8 mouse cellular contexts compared by ENCODE assay signal in the genomic region with DNA sequence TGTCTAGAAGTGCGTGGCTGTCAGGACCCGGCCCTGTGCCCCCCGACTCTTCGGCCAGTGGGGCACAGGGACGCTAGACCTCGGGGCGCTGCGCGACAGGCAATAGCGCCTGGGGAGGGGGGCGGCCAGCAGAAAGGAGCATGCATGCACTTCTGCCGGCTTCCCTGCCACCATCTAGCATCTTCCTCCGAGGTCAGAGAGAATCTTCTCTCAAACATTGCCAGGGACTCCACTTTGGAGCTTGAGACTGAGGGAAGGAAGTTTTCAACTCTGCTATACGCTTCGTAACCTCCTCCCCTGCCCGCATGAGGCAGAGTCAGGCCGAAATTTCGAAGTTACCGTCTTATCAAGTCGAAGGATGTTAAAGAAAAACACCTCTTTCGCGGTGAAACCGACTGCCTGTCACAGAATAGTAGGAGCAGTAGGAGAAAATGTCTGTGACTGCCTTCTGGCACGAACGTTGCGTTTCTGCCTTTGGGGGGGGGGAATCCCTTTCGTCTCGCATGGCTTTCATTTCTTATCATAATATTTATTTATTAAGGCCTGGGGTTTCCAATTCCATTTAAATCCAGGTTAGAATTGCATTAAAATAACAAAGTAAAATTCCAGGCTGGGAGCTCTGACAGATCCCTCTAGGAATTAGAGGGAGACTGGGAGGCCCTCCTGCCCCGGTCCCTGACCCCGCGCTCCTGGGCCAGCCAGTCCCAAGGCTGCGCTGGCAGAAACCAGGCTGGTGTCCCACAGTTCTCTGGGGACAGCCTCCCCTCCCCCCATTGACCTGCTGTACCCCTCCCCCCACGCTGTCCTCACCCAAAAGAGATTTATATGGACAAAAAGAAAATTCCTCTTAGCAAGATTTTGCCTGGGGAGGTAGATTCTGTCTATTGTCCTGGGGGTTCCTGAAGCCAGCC. TPM values are rescaled to one million over a fixed set of nuclear protein-coding genes. Genes with fewer than 3 reads are reported as not detected.
DNase-seq lines count a peak whose midpoint lies in the region; ATAC-seq lines count a peak whose summit lies in the region.

No protein-coding gene starts in this region.

- H3K9me3 ChIP-seq in liver, embryonic 11.5 days (ENCODE audit: control insufficient read depth, low read length), result no peaks in the 10 kb centered on the region
- H3K9me3 ChIP-seq in intestine, embryonic 15.5 days, result no peaks in the 10 kb centered on the region
- H3K9me3 ChIP-seq in neural tube, embryonic 13.5 days, result no peaks in the 10 kb centered on the region

- no peaks in the 10 kb centered on the region for H3K36me3 ChIP-seq in liver, embryonic 11.5 days (ENCODE audit: control insufficient read depth, insufficient read depth, low read length)
- no peaks in the 10 kb centered on the region for H3K36me3 ChIP-seq in intestine, embryonic 15.5 days
- no peaks in the 10 kb centered on the region for H3K36me3 ChIP-seq in neural tube, embryonic 13.5 days

- H3K27me3 ChIP-seq in liver, embryonic 11.5 days (replicated peaks; ENCODE audit: control insufficient read depth, insufficient read depth, low read length), result peaks cover 80% of the 10 kb centered on the region
- peaks cover 13% of the 10 kb centered on the region for H3K27me3 ChIP-seq in intestine, embryonic 15.5 days (replicated peaks)
- 0 out of 2 replicates have a peak, but pooled peaks cover 10% of the 10 kb centered on the region for H3K27me3 ChIP-seq in neural tube, embryonic 13.5 days

- 2% methylated on average over 33 of the region's 33 CpGs for WGBS in liver, embryonic 11.5 days
- 4% methylated on average over 33 of the region's 33 CpGs for WGBS in intestine, embryonic 15.5 days
- WGBS in neural tube, embryonic 13.5 days, result 1% methylated on average over 27 of the region's 33 CpGs

- peak overlapping the region; percentile 66 for H3K4me3 ChIP-seq in liver, embryonic 11.5 days (ENCODE audit: low read depth, low read length)
- peak overlapping the region; percentile 67 for H3K4me3 ChIP-seq in intestine, embryonic 15.5 days (replicated peaks)
- peak overlapping the region; percentile 76 for H3K4me3 ChIP-seq in neural tube, embryonic 13.5 days

- peak overlapping the region; percentile 73; the same call in 1 of the 2 replicates for H3K27ac ChIP-seq in liver, embryonic 11.5 days (ENCODE audit: low read depth, low read length)
- peak overlapping the region; percentile 30; the same call in 1 of the 2 replicates for H3K27ac ChIP-seq in intestine, embryonic 15.5 days
- peak overlapping the region; percentile 93 for H3K27ac ChIP-seq in neural tube, embryonic 13.5 days (replicated peaks)

- ATAC-seq in liver, embryonic 11.5 days (replicated peaks; ENCODE audit: low FRiP score), result no peak
- no peak for ATAC-seq in intestine, embryonic 15.5 days
- no peak; the same call in 1 of the 2 replicates for ATAC-seq in neural tube, embryonic 13.5 days (ENCODE audit: low read depth)

- H3K9ac ChIP-seq in liver, embryonic 11.5 days (ENCODE audit: low read depth, low read length), result peak overlapping the region; percentile 46
- H3K9ac ChIP-seq in intestine, embryonic 15.5 days, result peak overlapping the region; percentile 66
- peak overlapping the region; percentile 91 for H3K9ac ChIP-seq in neural tube, embryonic 13.5 days

- H3K4me1 ChIP-seq in liver, embryonic 11.5 days (replicated peaks; ENCODE audit: control insufficient read depth, insufficient read depth, low read length), result peaks cover 50% of the 10 kb centered on the region
- H3K4me1 ChIP-seq in intestine, embryonic 15.5 days (replicated peaks), result peaks cover 30% of the 10 kb centered on the region
- H3K4me1 ChIP-seq in neural tube, embryonic 13.5 days (replicated peaks), result peaks cover 73% of the 10 kb centered on the region

- peak overlapping the region; percentile 83 for H3K4me2 ChIP-seq in liver, embryonic 11.5 days
- H3K4me2 ChIP-seq in intestine, embryonic 15.5 days (replicated peaks), result peak overlapping the region; percentile 99
- peak overlapping the region; percentile 81 for H3K4me2 ChIP-seq in neural tube, embryonic 13.5 days

- peak; percentile 54 for DNase-seq in liver, embryonic 11.5 days (ENCODE audit: low spot score)
- DNase-seq in liver, result no peak
- DNase-seq in embryo, embryonic 9.5 days (ENCODE audit: extremely low spot score), result peak; percentile 56
- no peak for DNase-seq in cerebellum, postnatal 14 days
- no peak for DNase-seq in cerebellum, adult 8-10 months
- DNase-seq in frontal cortex, postnatal 10 days (ENCODE audit: low spot score in 2 of 2), result no peak

RNA-seq across cellular contexts. Expression of a gene that starts 1.0 kb away (rescaled TPM):
- polyA plus RNA-seq in liver, embryonic 11.5 days (2014; fragmentation: Nextera tagmentation; extraction: Ambion mirVana), result 2.6 TPM in 2 replicates
- polyA plus RNA-seq in intestine, embryonic 15.5 days (2015; fragmentation: Nextera tagmentation; extraction: Ambion mirVana), result 2.0 and 2.5 TPM in 2 replicates
- 5.2 and 5.6 TPM in 2 replicates for polyA plus RNA-seq in neural tube, embryonic 13.5 days (2015; fragmentation: Nextera tagmentation; extraction: Ambion mirVana)

RNA-seq across cellular contexts. Expression of a gene that starts 34.0 kb away (rescaled TPM):
- polyA plus RNA-seq in liver, embryonic 11.5 days (2014; fragmentation: Nextera tagmentation; extraction: Ambion mirVana), result 13.3 and 14.6 TPM in 2 replicates
- 25.7 and 28.1 TPM in 2 replicates for polyA plus RNA-seq in intestine, embryonic 15.5 days (2015; fragmentation: Nextera tagmentation; extraction: Ambion mirVana)
- polyA plus RNA-seq in neural tube, embryonic 13.5 days (2015; fragmentation: Nextera tagmentation; extraction: Ambion mirVana), result 41.4 and 46.0 TPM in 2 replicates

Comparison
In these comparisons a context has a peak if more than half of its experiments do, and no peak if none do; other contexts are left out.
1. DNase-seq: peak in liver, embryonic 11.5 days (single experiment) and embryo, embryonic 9.5 days (single experiment); none in liver (single experiment), cerebellum, postnatal 14 days (0 of 2), cerebellum, adult 8-10 months (single experiment) and frontal cortex, postnatal 10 days (0 of 2).
2. H3K27ac ChIP-seq: peak in every context shown above with its lines; median percentile 93 in neural tube, embryonic 13.5 days; 73 in liver, embryonic 11.5 days; 30 in intestine, embryonic 15.5 days.
3. Peak in every context shown above with its lines, with median percentiles within 50 percentile points of each other: H3K4me2 ChIP-seq, H3K4me3 ChIP-seq and H3K9ac ChIP-seq.